Mouse (Mus musculus) G1E (cell line): ENCODE results near the gene Slc13a5. TPM values are rescaled to one million over a fixed set of nuclear protein-coding genes. Genes with fewer than 3 reads are reported as not detected.

ENCODE experiments used
- ATAC-seq: 2 replicates; pipeline ENCODE4 v1.8.0; 2016; ENCODE audit warnings: mild to moderate bottlenecking; ENCODE audit not compliant: insufficient number of reproducible peaks, poor library complexity, low FRiP score, severe bottlenecking; ENCODE audit errors: extremely low read depth
- DNase-seq: peaks from one replicate; pipeline ENCODE4 v3.0.0; 2012; ENCODE audit warnings: low spot score
- H3K27me3 ChIP-seq: 2 replicates; pipeline ENCODE4 v1.6.1; 2012; ENCODE audit warnings: mild to moderate bottlenecking, low read length, inconsistent platforms; ENCODE audit not compliant: insufficient read depth
- H3K36me3 ChIP-seq: replicated peaks from 2 replicates; pipeline ENCODE3; 2012; ENCODE audit warnings: mild to moderate bottlenecking, inconsistent platforms
- H3K4me1 ChIP-seq: 2 replicates; pipeline ENCODE4 v1.6.1; 2012; ENCODE audit warnings: low read depth, low read length, inconsistent platforms, mixed read lengths; ENCODE audit not compliant: insufficient read depth
- H3K4me3 ChIP-seq: 2 replicates; pipeline ENCODE4 v1.5.1; 2012; ENCODE audit warnings: low read depth, mild to moderate bottlenecking, inconsistent platforms, low read length, moderate library complexity, mixed read lengths
- H3K9me3 ChIP-seq: replicated peaks from 2 replicates; pipeline ENCODE4 v1.6.1; 2012; ENCODE audit warnings: inconsistent platforms
- CTCF ChIP-seq: IDR thresholded peaks from 2 replicates; pipeline ENCODE4 v1.5.1; 2012; ENCODE audit warnings: low read depth, low read length, inconsistent platforms, mixed read lengths
- GATA1 ChIP-seq: IDR thresholded peaks from 2 replicates; pipeline ENCODE4 v1.6.1; 2012; ENCODE audit warnings: borderline replicate concordance, low read length, inconsistent platforms, mixed read lengths
- GATA2 ChIP-seq: IDR thresholded peaks from 2 replicates; pipeline ENCODE4 v1.6.1; 2012; ENCODE audit warnings: low read depth, low read length, inconsistent platforms, borderline replicate concordance
- POLR2AphosphoS5 ChIP-seq: IDR thresholded peaks from 2 replicates; pipeline ENCODE4 v1.6.1; 2012; ENCODE audit warnings: low read depth, low read length, inconsistent platforms; ENCODE audit not compliant: insufficient replicate concordance
- TAL1 ChIP-seq: conservative IDR thresholded peaks from 2 replicates; pipeline ENCODE4 v1.6.1; 2012; ENCODE audit warnings: low read depth, low read length, inconsistent platforms, mixed read lengths
- polyA plus RNA-seq: library from polyadenylated mRNA; stranded (reverse); fragments of >175 nt; gene quantifications from 2 replicates; pipeline ENCODE4 v1.2.3, GENCODE M21; 2012
- total RNA-seq, 2 experiments: library from RNA; stranded (forward) in 1 of 2; stranded (reverse) in 1 of 2; fragments of 200-1000 nt in 1 of 2; fragments of >200 nt in 1 of 2; fragmentation: Nextera tagmentation in 1 of 2; gene quantifications; 2 replicates each; pipeline ENCODE4 v1.2.3; 2014 to 2017

Gene Slc13a5
- total and polyA plus RNA-seq, 3 experiments = 0.11 TPM; not detected in 2

DNA sequence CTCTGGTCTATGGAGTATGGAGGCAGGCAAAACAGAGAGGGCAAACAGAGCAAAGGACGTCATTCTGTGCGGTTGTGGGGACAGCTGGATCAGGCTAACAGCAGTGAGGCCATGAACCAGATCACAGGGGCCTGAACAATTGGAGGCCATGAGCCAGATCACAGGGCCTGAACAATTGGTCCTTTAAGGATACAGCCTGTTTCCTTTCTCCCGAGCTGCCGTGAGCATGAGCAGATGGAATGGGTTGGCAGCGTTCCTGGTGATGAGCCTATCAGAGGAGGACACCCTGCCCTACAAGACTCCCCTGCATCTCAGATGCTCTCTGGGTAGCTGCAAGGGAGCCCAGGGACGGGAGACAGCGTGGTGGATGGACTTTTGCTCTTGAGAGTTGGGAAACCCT lies 35.2 kb upstream of the Slc13a5 start:
- no peak overlapping the region for H3K4me3 ChIP-seq

DNA sequence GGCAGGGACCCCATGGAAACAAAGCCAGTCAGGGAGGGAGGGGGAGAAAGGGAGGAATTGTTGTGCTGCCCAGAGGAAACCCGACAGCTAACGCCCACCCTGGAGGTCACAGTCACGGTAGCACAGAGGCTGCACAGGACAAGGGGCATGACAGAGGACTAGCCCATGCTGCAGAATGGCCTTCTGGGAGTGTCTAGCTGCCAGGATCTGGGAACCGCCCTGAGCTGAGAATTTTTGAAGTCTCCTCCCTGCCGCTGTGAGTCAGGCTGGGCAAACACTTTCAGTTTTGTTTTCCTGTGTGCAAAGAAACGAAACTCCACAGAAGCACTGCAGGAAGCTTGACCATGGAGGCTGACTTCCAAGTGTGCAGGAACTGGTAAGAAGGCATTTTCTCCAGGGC lies 34.3 kb upstream of the Slc13a5 start, which contains the start of gene Xaf1:
TSS of gene Xaf1 (plus strand) at position 296 of the 400 bp plus-strand sequence.
- DNase-seq (no peak), ATAC-seq (peak; percentile 57)
- peak within 1 kb of the TSS; percentile 55; the same call in 1 of the 2 replicates for H3K4me3 ChIP-seq
- H3K27me3 ChIP-seq = peaks cover 18% of the 10 kb centered on the region
- H3K9me3 ChIP-seq = no peaks in the 10 kb centered on the region
- H3K36me3 ChIP-seq = no peaks in the 10 kb centered on the region
- H3K4me1 ChIP-seq = peaks cover 13% of the 10 kb centered on the region
- TF ChIP-seq CTCF = no peak
- TF ChIP-seq TAL1 = no peak
- no peak for TF ChIP-seq GATA1
- TF ChIP-seq GATA2 = no peak
- no peak for TF ChIP-seq POLR2AphosphoS5

More for the DNA sequence above, 35.2 kb upstream of the Slc13a5 start:
- no peaks in the 10 kb centered on the region for H3K36me3 ChIP-seq
- ATAC-seq = no peak
- H3K27me3 ChIP-seq = peaks cover 18% of the 10 kb centered on the region
- H3K9me3 ChIP-seq = no peaks in the 10 kb centered on the region
- TF ChIP-seq GATA1 = no peak
- TF ChIP-seq TAL1 = no peak
- no peak for TF ChIP-seq GATA2
- no peak for TF ChIP-seq POLR2AphosphoS5
- TF ChIP-seq CTCF = no peak
- DNase-seq = no peak
- H3K4me1 ChIP-seq = peaks cover 13% of the 10 kb centered on the region

DNA sequence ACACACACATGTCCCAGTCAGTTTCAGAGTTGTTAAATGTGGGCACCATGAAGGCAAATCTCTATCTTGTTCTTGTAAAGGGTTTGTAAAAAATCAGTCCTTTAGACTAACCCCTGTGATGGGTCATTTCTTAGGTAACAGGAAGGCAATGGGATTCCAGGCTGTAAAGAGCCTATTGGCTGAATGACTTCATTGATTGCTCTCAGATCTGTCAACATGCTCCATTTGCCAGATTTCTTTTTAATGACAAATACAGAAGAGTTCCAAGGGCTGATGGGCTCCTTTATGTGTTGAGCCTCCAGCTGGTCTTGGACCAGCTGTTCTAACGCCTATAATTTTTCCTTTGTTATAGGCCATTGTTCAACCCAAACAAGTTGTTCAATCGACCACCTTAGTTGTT lies 26.1 kb upstream of the Slc13a5 start:
- Histone ChIP-seq H3K36me3 (no peaks in the 10 kb centered on the region), H3K4me3 (no peak overlapping the region), H3K4me1 (no peaks in the 10 kb centered on the region), H3K27me3 (no peaks in the 10 kb centered on the region), H3K9me3 (no peaks in the 10 kb centered on the region)
- DNase-seq (no peak), ATAC-seq (no peak)
- no peak for TF ChIP-seq GATA1
- no peak for TF ChIP-seq CTCF
- no peak for TF ChIP-seq POLR2AphosphoS5
- TF ChIP-seq TAL1 = no peak
- no peak for TF ChIP-seq GATA2

DNA sequence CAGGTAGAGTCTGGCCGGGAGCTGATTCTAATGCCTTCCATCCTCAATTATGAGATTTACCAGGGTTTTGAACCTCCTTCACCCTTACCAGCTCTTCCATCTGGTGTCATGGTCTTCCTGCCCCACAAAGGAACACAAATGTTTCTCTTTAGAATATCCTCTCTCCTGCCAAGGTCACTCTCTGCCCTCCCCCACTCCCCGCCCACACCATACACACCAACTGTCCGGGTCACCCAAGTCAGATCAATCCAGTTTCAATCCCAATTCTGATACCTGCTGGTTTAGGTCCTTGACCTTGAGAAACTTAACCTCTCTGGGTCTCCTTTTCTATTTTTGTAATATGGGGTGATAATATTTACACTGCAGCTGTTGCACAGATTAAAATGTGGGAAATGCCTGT lies 20.5 kb upstream of the Slc13a5 start:
- Histone ChIP-seq H3K4me3 (no peak overlapping the region), H3K4me1 (no peaks in the 10 kb centered on the region), H3K27me3 (peaks cover 3% of the 10 kb centered on the region; the same call in 1 of the 2 replicates), H3K9me3 (no peaks in the 10 kb centered on the region), H3K36me3 (no peaks in the 10 kb centered on the region)
- DNase-seq (no peak), ATAC-seq (no peak)
- no peak for TF ChIP-seq POLR2AphosphoS5
- TF ChIP-seq GATA1 = no peak
- no peak for TF ChIP-seq GATA2
- TF ChIP-seq CTCF = no peak
- no peak for TF ChIP-seq TAL1

DNA sequence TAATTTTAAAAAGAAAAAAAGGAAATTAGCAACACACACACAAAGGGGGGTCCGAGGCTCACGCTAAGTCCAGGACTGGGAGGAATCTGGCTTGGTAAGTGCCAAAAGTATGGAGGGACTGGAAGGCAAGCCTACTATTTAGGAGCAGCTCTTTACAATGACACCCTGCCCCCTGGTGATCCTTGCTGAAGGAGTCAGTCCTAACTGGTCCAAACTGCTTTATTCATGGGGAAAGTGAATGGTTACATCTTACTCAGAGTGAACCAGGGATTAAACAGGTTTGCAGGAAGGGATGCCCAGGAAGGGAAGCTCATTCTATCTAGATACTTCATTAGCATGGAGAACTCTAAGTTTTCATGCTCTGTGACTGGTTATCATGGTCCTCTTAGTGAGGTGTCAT lies 20.1 kb upstream of the Slc13a5 start:
- Histone ChIP-seq H3K4me1 (no peaks in the 10 kb centered on the region), H3K4me3 (no peak overlapping the region), H3K9me3 (no peaks in the 10 kb centered on the region), H3K36me3 (no peaks in the 10 kb centered on the region), H3K27me3 (peaks cover 3% of the 10 kb centered on the region; the same call in 1 of the 2 replicates)
- TF ChIP-seq TAL1 (no peak), GATA1 (no peak), GATA2 (no peak), POLR2AphosphoS5 (no peak), CTCF (no peak)
- DNase-seq (no peak), ATAC-seq (no peak)

DNA sequence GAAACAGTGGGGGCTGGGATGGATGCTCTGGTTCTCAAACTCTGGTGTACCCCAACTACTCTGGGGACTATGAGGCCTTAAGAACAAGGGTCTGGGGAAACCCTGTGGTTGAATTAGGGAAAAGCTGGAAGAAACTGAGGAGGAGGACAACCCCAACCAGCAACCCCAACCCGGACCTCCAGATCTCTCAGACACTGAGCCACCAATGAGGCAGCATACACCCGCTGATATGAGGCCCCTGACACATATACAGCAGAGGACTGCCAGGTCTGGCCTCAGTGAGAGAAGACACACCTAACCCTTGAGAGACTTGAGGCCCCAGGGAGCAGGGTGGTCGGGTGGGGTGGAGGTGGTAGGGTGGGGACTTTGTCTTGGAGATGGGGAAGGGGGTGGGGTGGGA lies 19.6 kb upstream of the Slc13a5 start:
- Histone ChIP-seq H3K4me1 (no peaks in the 10 kb centered on the region), H3K36me3 (no peaks in the 10 kb centered on the region), H3K4me3 (no peak overlapping the region), H3K9me3 (no peaks in the 10 kb centered on the region), H3K27me3 (peaks cover 3% of the 10 kb centered on the region; the same call in 1 of the 2 replicates)
- DNase-seq (no peak), ATAC-seq (no peak)
- TF ChIP-seq GATA2 (no peak), TAL1 (no peak), POLR2AphosphoS5 (no peak), CTCF (no peak), GATA1 (no peak)

DNA sequence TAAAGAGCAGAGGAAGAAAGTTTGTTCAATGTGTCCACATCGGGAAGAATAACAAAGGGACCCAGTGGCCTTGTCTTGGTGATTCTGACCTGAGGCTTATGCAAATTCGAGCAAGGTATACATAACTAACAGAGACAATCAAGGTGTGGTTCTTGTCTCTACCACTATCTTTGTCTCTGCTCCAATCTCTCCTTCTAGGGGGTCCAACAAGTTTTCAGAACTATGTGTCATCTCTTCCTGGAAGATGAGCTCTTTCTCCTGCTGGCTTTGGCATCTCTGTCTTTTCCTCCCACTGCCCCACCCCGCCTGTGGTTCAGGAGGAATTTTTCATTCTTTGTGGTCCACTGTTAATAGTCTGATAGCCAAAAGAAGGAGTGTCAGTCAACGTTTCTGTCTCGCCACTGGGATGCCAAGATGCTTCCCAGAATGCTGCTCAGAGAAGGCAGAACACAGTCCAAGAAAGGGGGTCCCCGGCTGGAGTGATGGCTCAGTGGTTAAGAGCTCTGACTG lies 19.0 kb upstream of the Slc13a5 start:
- Histone ChIP-seq H3K4me3 (no peak overlapping the region), H3K27me3 (peaks cover 4% of the 10 kb centered on the region; the same call in 1 of the 2 replicates), H3K9me3 (no peaks in the 10 kb centered on the region), H3K36me3 (no peaks in the 10 kb centered on the region), H3K4me1 (no peaks in the 10 kb centered on the region)
- DNase-seq (no peak), ATAC-seq (no peak)
- no peak for TF ChIP-seq TAL1
- TF ChIP-seq GATA1 = no peak
- TF ChIP-seq CTCF = no peak
- TF ChIP-seq POLR2AphosphoS5 = no peak
- TF ChIP-seq GATA2 = no peak
